Mouse (Mus musculus): ENCODE data around the gene Dhrs7c. TPM values are rescaled to one million over a fixed set of nuclear protein-coding genes. Genes with fewer than 3 reads are reported as not detected.

Gene Dhrs7c
- polyA plus RNA-seq, 1 experiment from 2014 or later, result 6.1 TPM

GRCm38 (mm10) chr11:67806832-67807597 is 9.0 kb downstream of the Dhrs7c start:
- Histone ChIP-seq H3K4me3 (no peak overlapping the region), H3K27me3 (no peaks in the 10 kb centered on the region), H3K4me2 (no peak overlapping the region), H3K36me3 (no peaks in the 10 kb centered on the region), H3K9me3 (no peaks in the 10 kb centered on the region), H3K9ac (no peak overlapping the region), H3K4me1 (no peaks in the 10 kb centered on the region), H3K27ac (no peak overlapping the region)
- ATAC-seq (ENCODE audit: insufficient number of reproducible peaks, low FRiP score, low TSS enrichment, low read depth), result no peak
- WGBS, result 75% methylated on average over 11 of the region's 11 CpGs

GRCm38 (mm10) chr11:67808051-67808450 is 10.1 kb downstream of the Dhrs7c start:
- H3K4me1 ChIP-seq, result no peaks in the 10 kb centered on the region

GRCm38 (mm10) chr11:67811535-67811934 is 13.5 kb downstream of the Dhrs7c start:
- Histone ChIP-seq H3K9ac (no peak overlapping the region), H3K27me3 (no peaks in the 10 kb centered on the region), H3K9me3 (no peaks in the 10 kb centered on the region), H3K4me2 (no peak overlapping the region), H3K27ac (no peak overlapping the region), H3K36me3 (no peaks in the 10 kb centered on the region), H3K4me3 (no peak overlapping the region), H3K4me1 (no peaks in the 10 kb centered on the region)
- no peak for ATAC-seq (ENCODE audit: insufficient number of reproducible peaks, low FRiP score, low TSS enrichment, low read depth)
- 79% methylated on average over 6 of the region's 6 CpGs for WGBS

More at GRCm38 (mm10) chr11:67808051-67808450, 10.1 kb downstream of the Dhrs7c start:
- Histone ChIP-seq H3K9ac (no peak overlapping the region), H3K27me3 (no peaks in the 10 kb centered on the region), H3K36me3 (no peaks in the 10 kb centered on the region), H3K4me3 (no peak overlapping the region), H3K27ac (no peak overlapping the region), H3K4me2 (no peak overlapping the region), H3K9me3 (no peaks in the 10 kb centered on the region)
- WGBS, result 87% methylated on average over 5 of the region's 5 CpGs
- no peak for ATAC-seq (ENCODE audit: insufficient number of reproducible peaks, low FRiP score, low TSS enrichment, low read depth)

- no peak overlapping the region for H3K4me3 ChIP-seq
- no peaks in the 10 kb centered on the region for H3K36me3 ChIP-seq
- H3K27ac ChIP-seq, result no peak overlapping the region
- 9% methylated on average over 5 of the region's 5 CpGs for WGBS
- no peaks in the 10 kb centered on the region for H3K27me3 ChIP-seq
- no peaks in the 10 kb centered on the region for H3K9me3 ChIP-seq
- H3K4me1 ChIP-seq, result peaks cover 3% of the 10 kb centered on the region; the same call in 1 of the 2 replicates
- H3K4me2 ChIP-seq, result peak overlapping the region; percentile 33; the same call in 1 of the 2 replicates
- no peak for ATAC-seq (ENCODE audit: insufficient number of reproducible peaks, low FRiP score, low TSS enrichment, low read depth)
- H3K9ac ChIP-seq, result no peak overlapping the region
Measured at GRCm38 (mm10) chr11:67819604-67820003, 21.6 kb downstream of the Dhrs7c start.

GRCm38 (mm10) chr11:67820221-67820620 is 22.2 kb downstream of the Dhrs7c start:
- Histone ChIP-seq H3K27ac (no peak overlapping the region), H3K9ac (no peak overlapping the region), H3K36me3 (no peaks in the 10 kb centered on the region), H3K27me3 (no peaks in the 10 kb centered on the region), H3K4me1 (peaks cover 3% of the 10 kb centered on the region; the same call in 1 of the 2 replicates), H3K9me3 (no peaks in the 10 kb centered on the region), H3K4me3 (no peak overlapping the region), H3K4me2 (0 out of 2 replicates have a peak overlapping the region, but pooled peaks have one; percentile 33)
- no peak for ATAC-seq (ENCODE audit: insufficient number of reproducible peaks, low FRiP score, low TSS enrichment, low read depth)
- WGBS, result 12% methylated on average over 4 of the region's 4 CpGs

GRCm38 (mm10) chr11:67821560-67821959 is 23.6 kb downstream of the Dhrs7c start:
- 89% methylated on average over 6 of the region's 6 CpGs for WGBS
- peaks cover 3% of the 10 kb centered on the region; the same call in 1 of the 2 replicates for H3K4me1 ChIP-seq

GRCm38 (mm10) chr11:67828360-67829059 is 30.5 kb downstream of the Dhrs7c start:
- Histone ChIP-seq H3K27ac (0 out of 2 replicates have a peak overlapping the region, but pooled peaks have one; percentile 4), H3K4me2 (no peak overlapping the region), H3K4me3 (no peak overlapping the region), H3K27me3 (no peaks in the 10 kb centered on the region), H3K9ac (no peak overlapping the region), H3K36me3 (no peaks in the 10 kb centered on the region), H3K9me3 (no peaks in the 10 kb centered on the region), H3K4me1 (peaks cover 5% of the 10 kb centered on the region)
- no peak for ATAC-seq (ENCODE audit: insufficient number of reproducible peaks, low FRiP score, low TSS enrichment, low read depth)
- 33% methylated on average over 12 of the region's 12 CpGs for WGBS

More at GRCm38 (mm10) chr11:67821560-67821959, 23.6 kb downstream of the Dhrs7c start:
- Histone ChIP-seq H3K4me3 (no peak overlapping the region), H3K27me3 (no peaks in the 10 kb centered on the region), H3K9me3 (no peaks in the 10 kb centered on the region), H3K36me3 (no peaks in the 10 kb centered on the region), H3K4me2 (no peak overlapping the region), H3K27ac (no peak overlapping the region), H3K9ac (no peak overlapping the region)
- no peak for ATAC-seq (ENCODE audit: insufficient number of reproducible peaks, low FRiP score, low TSS enrichment, low read depth)

- H3K4me2 ChIP-seq, result no peak overlapping the region
- H3K9me3 ChIP-seq, result no peaks in the 10 kb centered on the region
- peaks cover 5% of the 10 kb centered on the region for H3K4me1 ChIP-seq
- no peak for ATAC-seq (ENCODE audit: insufficient number of reproducible peaks, low FRiP score, low TSS enrichment, low read depth)
- H3K9ac ChIP-seq, result no peak overlapping the region
- H3K36me3 ChIP-seq, result no peaks in the 10 kb centered on the region
- H3K4me3 ChIP-seq, result no peak overlapping the region
- no peaks in the 10 kb centered on the region for H3K27me3 ChIP-seq
- WGBS, result 55% methylated on average over 6 of the region's 6 CpGs
- H3K27ac ChIP-seq, result no peak overlapping the region
Measured at GRCm38 (mm10) chr11:67829530-67829929, 31.5 kb downstream of the Dhrs7c start.

- WGBS, result 75% methylated on average over 5 of the region's 5 CpGs
- Histone ChIP-seq H3K9ac (no peak overlapping the region), H3K4me1 (peaks cover 5% of the 10 kb centered on the region), H3K4me3 (no peak overlapping the region), H3K27ac (no peak overlapping the region), H3K27me3 (no peaks in the 10 kb centered on the region), H3K4me2 (no peak overlapping the region), H3K36me3 (no peaks in the 10 kb centered on the region), H3K9me3 (no peaks in the 10 kb centered on the region)
- ATAC-seq (ENCODE audit: insufficient number of reproducible peaks, low FRiP score, low TSS enrichment, low read depth), result no peak
Measured at GRCm38 (mm10) chr11:67831820-67832219, 33.8 kb downstream of the Dhrs7c start.

GRCm38 (mm10) chr11:67835408-67836078 is 37.6 kb downstream of the Dhrs7c start:
- no peak overlapping the region for H3K4me3 ChIP-seq
- no peaks in the 10 kb centered on the region for H3K4me1 ChIP-seq
- no peak overlapping the region for H3K27ac ChIP-seq
- no peak overlapping the region for H3K9ac ChIP-seq
- H3K36me3 ChIP-seq, result no peaks in the 10 kb centered on the region
- no peak overlapping the region for H3K4me2 ChIP-seq
- ATAC-seq (ENCODE audit: insufficient number of reproducible peaks, low FRiP score, low TSS enrichment, low read depth), result no peak
- 87% methylated on average over 10 of the region's 10 CpGs for WGBS
- H3K9me3 ChIP-seq, result no peaks in the 10 kb centered on the region
- no peaks in the 10 kb centered on the region for H3K27me3 ChIP-seq

GRCm38 (mm10) chr11:67839810-67840209 is 41.8 kb downstream of the Dhrs7c start:
- ATAC-seq (ENCODE audit: insufficient number of reproducible peaks, low FRiP score, low TSS enrichment, low read depth), result no peak
- Histone ChIP-seq H3K9me3 (no peaks in the 10 kb centered on the region), H3K4me2 (no peak overlapping the region), H3K4me3 (no peak overlapping the region), H3K36me3 (no peaks in the 10 kb centered on the region), H3K27me3 (no peaks in the 10 kb centered on the region), H3K9ac (no peak overlapping the region), H3K27ac (no peak overlapping the region), H3K4me1 (no peaks in the 10 kb centered on the region)
- 79% methylated on average over 1 of the region's 1 CpGs for WGBS

- H3K4me3 ChIP-seq, result no peak overlapping the region
- H3K27me3 ChIP-seq, result no peaks in the 10 kb centered on the region
- 76% methylated on average over 4 of the region's 4 CpGs for WGBS
Measured at GRCm38 (mm10) chr11:67845193-67845592, 47.2 kb downstream of the Dhrs7c start.

More at GRCm38 (mm10) chr11:67845193-67845592, 47.2 kb downstream of the Dhrs7c start:
- Histone ChIP-seq H3K4me1 (no peaks in the 10 kb centered on the region), H3K36me3 (no peaks in the 10 kb centered on the region), H3K9ac (no peak overlapping the region), H3K27ac (no peak overlapping the region), H3K9me3 (no peaks in the 10 kb centered on the region), H3K4me2 (no peak overlapping the region)
- ATAC-seq (ENCODE audit: insufficient number of reproducible peaks, low FRiP score, low TSS enrichment, low read depth), result no peak
